Mouse (Mus musculus): ENCODE measurements at regions not wholly inside any gene's neighbourhood (a gene's known extent, or its start where the extent isn't known, plus 50 kb on each side); places are given as distances from the start of the nearest gene placed in this dataset.

DNA sequence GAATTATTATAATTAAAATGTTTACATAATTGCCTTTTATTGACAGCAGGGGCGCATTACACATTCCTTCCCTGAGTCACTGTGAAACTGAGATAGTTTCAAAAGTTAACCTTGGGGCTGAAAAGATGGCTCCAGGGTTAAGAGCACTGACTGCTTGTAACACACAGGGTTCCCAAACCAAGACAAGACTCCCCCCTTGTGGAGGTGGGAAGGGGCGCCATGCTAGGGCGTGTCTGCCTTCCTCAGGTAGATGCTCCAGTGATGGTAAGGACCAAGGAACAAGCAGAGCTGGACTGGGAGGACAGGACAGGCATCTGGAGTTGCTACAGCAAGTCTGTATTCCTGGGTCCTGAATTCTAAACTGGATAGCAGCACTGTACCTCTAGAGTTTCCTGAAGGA, 351.9 kb downstream of the Tbc1d22a start:
- no peak for DNase-seq (ENCODE audit: low spot score in 2 of 2)

- DNase-seq (ENCODE audit: low spot score in 2 of 2): no peak
These were observed 360.1 kb downstream of the Tbc1d22a start for GRCm38 (mm10) chr15:86574311-86574710.

DNA sequence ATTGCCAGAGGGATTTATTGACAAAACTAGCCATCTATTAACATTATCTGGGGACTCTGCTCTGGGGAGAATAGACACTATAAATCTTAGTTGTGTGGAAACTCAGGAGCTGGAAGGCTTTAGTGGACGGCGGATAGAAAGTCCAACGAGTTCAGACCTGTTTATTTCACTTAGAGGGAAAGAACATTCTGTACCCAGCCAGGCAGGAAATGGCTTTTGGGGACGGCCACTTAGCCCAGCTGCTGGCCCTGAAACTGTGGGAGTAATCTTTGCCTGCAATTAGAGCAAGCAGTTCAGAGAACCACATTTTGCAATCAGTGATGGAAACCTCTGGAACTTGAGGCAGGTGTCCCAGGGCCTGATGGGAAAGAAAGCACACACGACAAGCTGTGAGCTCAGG, 362.4 kb downstream of the Tbc1d22a start:
- DNase-seq (ENCODE audit: low spot score in 2 of 2): no peak

DNA sequence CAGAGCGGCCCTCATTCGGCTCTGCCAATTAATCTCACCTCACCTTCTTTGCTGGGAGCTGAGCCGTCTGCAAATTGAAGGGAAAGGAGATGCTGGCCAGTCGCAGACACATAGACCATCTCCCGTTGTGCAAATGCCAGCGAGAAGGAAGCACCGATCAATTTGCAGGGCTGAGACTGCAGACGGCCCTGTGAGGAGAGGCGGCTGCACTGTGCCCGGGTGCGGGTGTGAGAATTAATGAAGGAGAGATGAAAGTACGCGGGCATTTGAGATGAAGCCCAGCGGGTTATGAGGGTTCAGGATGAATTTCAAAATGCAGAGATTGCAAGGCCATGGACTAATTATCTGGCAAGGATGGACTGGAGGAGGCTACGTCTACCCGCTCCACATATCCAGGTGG, 364.4 kb downstream of the Tbc1d22a start:
- no peak for DNase-seq (ENCODE audit: low spot score in 2 of 2)

- DNase-seq (ENCODE audit: low spot score in 2 of 2): no peak
These were observed 368.2 kb downstream of the Tbc1d22a start for GRCm38 (mm10) chr15:86582240-86583090.

GRCm38 (mm10) chr15:86585716-86586115, 371.5 kb downstream of the Tbc1d22a start:
- DNase-seq (ENCODE audit: low spot score in 2 of 2): no peak

- DNase-seq (ENCODE audit: low spot score in 2 of 2): no peak
These were observed 372.9 kb downstream of the Tbc1d22a start for GRCm38 (mm10) chr15:86587209-86587608.

GRCm38 (mm10) chr15:86590033-86590432, 375.8 kb downstream of the Tbc1d22a start:
- no peak for DNase-seq (ENCODE audit: low spot score in 2 of 2)

GRCm38 (mm10) chr15:86590896-86591295, 376.6 kb downstream of the Tbc1d22a start:
- no peak for DNase-seq (ENCODE audit: low spot score in 2 of 2)

DNA sequence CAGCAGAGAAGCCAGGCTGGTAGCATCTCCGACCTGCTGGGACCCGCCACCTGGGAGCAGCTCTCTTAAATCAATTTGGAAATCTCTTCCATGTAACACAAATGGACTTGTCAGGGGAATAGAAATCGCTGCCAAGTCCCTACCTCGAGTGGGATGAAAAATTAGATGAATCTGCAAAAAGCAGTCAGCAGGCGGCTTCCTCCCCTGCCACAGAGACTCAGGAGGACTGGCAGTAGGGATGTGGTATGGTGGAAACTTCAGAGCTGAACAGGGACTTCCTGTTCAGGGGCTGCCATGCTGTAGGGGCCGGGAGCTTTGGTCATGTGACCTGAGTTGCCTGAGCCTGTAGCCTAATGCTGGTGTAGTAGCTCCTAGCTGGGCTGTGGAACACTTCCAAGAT, 379.1 kb downstream of the Tbc1d22a start:
- DNase-seq (ENCODE audit: low spot score in 2 of 2): no peak

- no peak for DNase-seq (ENCODE audit: low spot score in 2 of 2)
These were observed 392.2 kb downstream of the Tbc1d22a start for GRCm38 (mm10) chr15:86606411-86606810.

- no peak for DNase-seq (ENCODE audit: low spot score in 2 of 2)
These were observed 395.4 kb downstream of the Tbc1d22a start for GRCm38 (mm10) chr15:86609692-86610091.

DNA sequence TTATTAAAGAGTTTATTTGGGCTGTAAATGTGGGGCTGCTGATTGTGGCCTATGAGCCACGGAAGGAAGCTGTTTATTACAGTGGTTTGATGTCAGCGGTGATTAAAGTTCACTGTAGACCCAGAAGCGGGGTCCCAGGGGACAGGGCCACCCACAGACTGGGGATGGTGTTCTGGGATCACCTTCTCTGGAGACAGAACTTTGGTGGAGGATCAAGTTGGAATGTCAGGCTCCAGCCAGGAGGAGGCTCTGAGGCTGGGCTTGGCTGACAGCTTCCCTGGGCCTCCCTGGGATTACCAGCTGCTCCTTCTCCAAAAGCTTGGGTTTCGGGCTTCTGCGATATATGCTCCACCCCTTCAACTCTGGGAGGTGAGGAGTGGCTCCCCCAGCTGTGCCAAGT, 417.1 kb downstream of the Tbc1d22a start:
- no peak for DNase-seq (ENCODE audit: low spot score in 2 of 2)

- DNase-seq (ENCODE audit: low spot score in 2 of 2): no peak
These were observed 431.0 kb downstream of the Tbc1d22a start for GRCm38 (mm10) chr15:86645244-86645643.

DNA sequence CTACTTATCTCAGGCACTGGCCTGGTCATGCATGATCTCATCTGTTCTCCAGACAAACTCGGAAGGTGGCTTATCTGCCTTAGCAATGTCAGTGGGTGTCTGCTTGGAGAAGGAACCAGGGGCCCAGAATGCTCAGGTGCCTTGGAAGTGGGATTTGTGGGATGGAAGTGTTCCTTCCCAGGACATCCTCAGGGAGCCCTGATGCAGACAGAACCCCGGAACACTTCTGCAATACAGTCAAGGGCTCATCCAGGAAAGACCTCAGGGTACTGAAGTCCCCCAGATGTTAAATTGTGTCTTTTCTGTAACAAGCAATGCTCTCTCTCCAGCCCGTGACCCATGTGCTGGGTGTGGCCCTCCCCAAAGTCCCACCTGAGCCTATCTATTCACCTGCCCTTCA, 433.9 kb downstream of the Tbc1d22a start:
- no peak for DNase-seq (ENCODE audit: low spot score in 2 of 2)

- no peak for DNase-seq (ENCODE audit: low spot score in 2 of 2)
These were observed 458.8 kb downstream of the Tbc1d22a start for GRCm38 (mm10) chr15:86673096-86673520.

DNA sequence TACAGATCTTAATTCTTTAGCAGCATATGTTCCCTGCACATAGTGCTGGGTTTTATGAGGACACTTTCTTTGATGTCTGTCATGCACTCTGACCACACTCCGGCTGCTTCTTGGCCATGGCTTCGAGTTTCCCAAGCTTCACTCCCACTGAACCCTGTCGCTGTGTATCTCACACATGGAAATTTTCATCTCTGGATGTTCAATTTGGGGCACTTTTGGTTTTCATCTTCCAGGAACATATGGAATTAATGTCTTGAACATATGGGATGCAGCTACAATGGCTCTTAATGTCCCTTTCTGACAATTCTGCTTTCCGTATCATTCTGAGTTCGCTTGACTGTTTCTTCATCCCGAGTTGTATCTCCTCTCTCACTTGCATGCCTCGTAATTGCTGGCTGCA, 462.8 kb downstream of the Tbc1d22a start:
- no peak for DNase-seq (ENCODE audit: low spot score in 2 of 2)

DNA sequence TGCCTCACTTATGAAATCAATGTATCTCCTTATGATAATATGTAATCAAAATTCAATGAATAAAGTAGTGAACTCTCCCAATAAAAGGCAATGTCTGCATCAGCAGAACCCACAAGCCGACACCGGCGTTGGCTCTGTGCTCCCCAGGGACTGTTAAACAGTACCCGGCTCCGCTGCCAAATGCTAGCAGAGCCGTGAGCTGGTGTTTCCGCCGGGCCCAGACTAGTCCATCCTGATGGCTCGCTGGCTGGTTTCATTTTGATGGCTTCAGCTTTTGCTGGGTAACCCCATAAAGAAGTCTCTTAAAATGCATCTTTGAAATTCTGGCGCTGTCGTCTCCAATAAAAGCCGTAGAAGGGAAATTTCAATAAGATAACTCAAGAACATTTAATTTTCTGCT, 468.8 kb downstream of the Tbc1d22a start:
- DNase-seq (ENCODE audit: low spot score in 2 of 2): no peak

DNA sequence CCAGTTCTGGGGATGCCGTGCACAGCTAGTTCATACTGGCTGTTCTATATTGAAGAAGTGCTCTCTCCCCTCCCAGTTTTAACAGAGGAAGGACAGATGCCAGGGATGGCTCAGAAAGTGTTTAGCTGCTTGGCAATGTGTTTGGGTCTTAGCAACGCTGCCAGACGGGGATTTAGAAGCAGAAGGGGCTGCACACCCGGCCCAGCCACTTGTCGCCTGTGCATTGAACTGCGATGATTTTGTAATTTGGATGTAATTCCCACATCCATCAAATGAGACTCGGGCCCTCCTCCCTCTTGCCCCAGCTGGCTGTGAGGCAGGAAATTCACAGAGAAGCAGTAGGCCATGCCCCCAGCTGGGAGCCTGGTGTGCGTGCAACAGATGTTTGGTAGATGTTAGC, 475.4 kb downstream of the Tbc1d22a start:
- no peak for DNase-seq (ENCODE audit: low spot score in 2 of 2)

DNA sequence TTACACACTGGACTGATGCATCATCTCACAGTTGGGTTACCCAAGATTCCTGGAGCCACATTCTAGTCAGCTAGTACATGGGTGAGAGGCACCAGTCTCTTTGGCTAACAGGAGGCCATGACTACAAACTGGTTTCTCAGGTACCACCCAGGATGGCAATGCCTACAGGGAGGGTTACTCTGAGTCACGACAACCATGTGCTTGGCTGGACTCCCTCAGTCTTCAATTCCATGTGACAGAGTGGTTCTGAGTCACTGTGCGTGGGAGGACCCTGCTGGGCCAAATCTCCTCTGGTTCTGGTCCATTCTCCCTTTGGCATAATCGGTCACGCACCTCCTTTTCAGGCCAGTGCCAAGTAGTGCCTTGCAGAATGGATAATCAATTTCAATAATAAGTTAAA, 482.5 kb downstream of the Tbc1d22a start:
- no peak for DNase-seq (ENCODE audit: low spot score in 2 of 2)

DNA sequence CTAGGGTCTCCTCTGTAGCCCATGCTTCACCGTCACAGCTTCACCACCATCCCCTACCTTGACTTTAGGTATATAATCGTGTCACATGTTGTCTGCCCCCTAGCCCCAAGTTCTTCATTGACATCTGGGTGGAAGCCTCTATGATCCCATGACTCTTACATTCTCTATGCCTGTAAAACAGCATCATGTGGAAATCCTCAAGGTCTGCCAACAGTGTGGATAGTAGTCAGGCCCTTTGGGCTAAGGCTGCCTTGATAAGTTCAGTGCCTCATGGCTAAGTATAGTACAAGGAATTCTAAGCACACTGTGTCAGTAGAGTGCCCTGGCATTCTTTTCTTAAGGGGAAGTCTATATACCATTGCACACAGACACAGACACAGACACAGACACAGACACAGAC, 496.2 kb downstream of the Tbc1d22a start:
- no peak for DNase-seq (ENCODE audit: low spot score in 2 of 2)

GRCm38 (mm10) chr15:86718376-86718775, 504.1 kb downstream of the Tbc1d22a start:
- no peak for DNase-seq (ENCODE audit: low spot score in 2 of 2)

- no peak for DNase-seq (ENCODE audit: low spot score in 2 of 2)
These were observed 504.8 kb downstream of the Tbc1d22a start for GRCm38 (mm10) chr15:86719088-86719487.

All from adrenal gland, postnatal 4 days (tissue).